Mouse (Mus musculus): ENCODE data around the gene Zfp273.

- no peak for TF ChIP-seq CTCF (IDR thresholded peaks at IDR 0.05; ENCODE audit: low read depth)
- TF ChIP-seq EP300 (IDR thresholded peaks at IDR 0.05; ENCODE audit: low read depth): no peak
Measured at GRCm38 (mm10) chr13:67862508-67862907, 49.0 kb downstream of the Zfp273 start.
